Mouse (Mus musculus): ENCODE results near the gene Thbs3.

Gene Thbs3

DNA sequence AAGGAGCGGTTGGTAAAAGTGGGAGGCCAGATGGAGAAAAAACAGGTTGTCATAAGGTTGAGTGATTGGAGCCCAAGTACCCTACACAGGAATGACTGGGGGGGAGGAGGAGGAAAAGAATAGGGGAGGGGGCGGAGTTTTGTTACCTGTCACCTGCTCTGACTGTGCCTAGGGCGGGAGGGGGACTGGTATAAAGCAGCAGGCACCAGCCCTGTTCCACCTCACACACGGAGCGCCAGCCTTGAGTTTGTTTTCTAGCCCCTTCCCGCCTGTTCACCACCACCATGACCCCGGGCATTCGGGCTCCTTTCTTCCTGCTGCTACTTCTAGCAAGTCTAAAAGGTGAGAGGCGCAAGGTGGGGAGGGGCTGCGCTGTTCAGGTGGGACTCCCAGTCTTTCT is 13.9 kb downstream of the Thbs3 start, which contains the start of gene Muc1:
TSS of gene Muc1 (plus strand) at position 222 of the 400 bp plus-strand sequence.
- DNase-seq, result no peak

DNA sequence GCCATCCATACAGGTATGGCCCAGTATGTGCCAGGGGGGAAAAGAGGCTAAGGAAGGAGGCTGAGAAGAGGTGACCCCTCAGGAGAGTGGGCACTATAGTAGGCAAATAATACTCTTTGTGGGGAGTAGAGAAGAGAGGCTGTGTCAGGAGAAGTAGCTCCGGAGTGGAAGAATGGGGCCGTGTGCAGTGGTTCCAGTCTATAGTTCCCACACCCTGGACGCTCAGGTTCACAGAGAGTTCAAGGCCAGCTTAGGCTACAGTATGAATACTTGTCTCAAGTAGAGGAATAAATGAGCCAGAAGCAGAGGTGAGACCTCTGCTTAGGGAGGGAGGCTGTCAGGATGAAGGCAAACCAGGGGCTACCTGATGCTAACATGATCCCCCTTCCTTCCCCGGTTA is 14.3 kb downstream of the Thbs3 start:
- DNase-seq, result no peak

DNA sequence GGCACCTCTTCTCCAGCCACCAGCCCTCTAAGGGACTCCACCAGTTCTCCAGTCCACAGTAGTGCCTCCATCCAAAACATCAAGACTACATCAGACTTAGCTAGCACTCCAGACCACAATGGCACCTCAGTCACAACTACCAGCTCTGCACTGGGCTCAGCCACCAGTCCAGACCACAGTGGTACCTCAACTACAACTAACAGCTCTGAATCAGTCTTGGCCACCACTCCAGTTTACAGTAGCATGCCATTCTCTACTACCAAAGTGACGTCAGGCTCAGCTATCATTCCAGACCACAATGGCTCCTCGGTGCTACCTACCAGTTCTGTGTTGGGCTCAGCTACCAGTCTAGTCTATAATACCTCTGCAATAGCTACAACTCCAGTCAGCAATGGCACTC is 15.6 kb downstream of the Thbs3 start:
- DNase-seq, result no peak

DNA sequence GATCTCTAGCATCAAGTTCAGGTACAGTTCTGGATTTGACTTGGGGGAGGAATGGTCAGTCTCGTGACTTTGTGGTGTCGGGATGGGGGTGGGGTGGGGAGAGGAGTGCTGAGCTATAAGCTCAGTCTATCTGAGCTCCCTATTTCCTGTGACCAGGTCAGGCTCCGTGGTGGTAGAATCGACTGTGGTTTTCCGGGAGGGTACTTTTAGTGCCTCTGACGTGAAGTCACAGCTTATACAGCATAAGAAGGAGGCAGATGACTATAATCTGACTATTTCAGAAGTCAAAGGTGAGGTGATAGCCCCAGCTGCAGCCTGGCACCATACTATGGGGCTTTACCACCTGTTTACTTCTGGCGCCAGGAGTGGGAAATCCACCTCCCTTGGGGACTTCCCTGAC is 16.4 kb downstream of the Thbs3 start:
- DNase-seq, result no peak

DNA sequence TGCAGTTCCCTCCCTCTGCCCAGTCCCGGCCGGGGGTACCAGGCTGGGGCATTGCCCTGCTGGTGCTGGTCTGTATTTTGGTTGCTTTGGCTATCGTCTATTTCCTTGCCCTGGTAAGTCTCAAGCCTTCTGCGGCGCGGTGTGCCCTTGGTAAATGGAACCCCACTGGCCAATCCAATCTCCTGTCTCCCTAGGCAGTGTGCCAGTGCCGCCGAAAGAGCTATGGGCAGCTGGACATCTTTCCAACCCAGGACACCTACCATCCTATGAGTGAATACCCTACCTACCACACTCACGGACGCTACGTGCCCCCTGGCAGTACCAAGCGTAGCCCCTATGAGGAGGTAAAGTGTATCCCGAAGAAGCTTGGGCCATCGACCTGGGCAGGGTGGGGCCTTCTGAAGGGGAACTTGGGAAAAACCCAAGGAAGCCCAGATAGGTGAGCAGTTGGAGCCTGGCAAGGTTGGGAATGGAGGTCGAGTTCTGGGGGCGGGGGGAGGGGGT is 16.8 kb downstream of the Thbs3 start:
- DNase-seq, result no peak

DNA sequence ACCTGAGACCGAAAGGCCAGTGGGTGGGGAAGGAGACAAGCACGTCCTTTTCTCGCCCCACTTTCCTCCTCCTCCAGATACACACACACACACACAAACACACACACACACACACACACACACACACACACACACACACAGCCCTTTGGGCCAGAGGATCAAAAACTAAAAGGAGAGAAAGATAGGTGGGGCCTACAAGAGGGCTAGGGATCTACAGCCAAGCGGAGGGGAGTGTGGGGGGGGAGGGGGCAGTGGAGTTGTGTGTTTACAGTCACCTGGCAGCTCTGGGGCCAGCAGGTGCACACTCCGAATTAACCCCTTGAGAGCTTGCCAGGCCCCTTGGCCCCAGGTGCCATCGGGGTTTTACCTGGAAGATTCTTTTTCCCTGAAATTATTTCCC is 17.6 kb downstream of the Thbs3 start:
- DNase-seq, result no peak

DNA sequence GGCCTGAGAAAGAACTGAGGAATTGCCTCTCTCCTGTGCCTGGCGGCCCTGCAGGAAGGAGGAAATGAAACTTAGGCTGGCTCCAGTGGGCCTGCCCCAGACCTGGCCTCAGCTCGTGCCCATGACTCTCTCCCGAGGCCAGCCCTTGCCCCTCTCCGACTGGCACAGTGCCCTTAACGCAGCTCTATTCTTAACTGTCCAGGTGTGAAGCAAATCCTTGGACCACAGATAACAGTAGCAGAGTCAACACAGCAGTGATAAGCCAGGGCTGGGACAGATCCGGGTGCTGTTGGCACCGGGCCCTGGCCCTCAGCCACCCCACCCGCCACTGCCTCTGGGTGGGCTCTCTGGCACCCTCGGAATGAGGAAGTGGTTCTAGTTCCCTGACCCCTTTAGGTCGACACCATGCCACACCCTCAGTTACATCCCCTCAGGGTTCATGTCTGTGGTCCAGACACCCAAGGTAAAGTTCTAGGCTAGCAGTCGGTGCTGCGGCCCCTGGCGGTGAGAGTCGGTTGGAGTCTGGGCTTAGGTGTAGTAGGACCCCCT is 18.7 kb downstream of the Thbs3 start:
- peak; percentile 14 for DNase-seq

DNA sequence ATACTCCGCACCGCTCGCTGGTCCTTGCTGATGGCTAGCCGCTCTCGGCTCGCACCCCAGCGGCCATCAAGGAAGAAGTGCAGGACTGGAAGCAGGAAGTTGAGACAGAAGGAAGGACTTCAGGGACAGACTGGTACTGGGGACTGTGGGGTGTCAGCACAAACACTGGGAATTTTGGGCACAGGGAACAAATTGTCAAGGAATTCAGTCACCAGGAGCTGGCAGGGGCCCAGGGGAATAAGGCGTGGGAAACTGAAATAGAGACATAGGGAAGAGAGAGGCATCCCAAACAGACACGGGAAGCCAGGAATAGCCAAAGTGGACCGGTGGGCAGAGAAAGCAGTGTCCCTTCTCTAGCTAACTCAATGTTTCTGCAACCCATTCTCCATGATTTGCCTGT is 21.5 kb downstream of the Thbs3 start:
- no peak for DNase-seq

DNA sequence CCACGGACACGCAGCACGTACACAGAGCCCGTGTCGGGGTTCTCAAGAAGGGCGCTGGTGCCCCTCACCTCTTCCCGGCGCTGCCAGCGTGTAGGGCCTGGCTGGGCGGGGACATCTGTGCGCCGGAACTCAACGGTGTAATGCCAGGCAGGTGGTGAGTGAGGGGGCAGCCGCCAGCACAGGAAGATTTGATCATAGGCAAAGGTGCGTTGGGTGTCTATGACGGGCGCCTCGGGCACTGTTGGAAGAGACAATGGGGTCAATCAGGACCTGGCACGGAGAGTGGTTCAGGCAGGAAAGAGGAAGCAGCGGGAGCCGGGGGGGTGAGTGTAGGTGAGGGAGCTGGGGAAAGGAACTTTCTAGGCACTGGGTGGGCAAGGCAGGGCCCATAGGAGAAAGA is 22.7 kb downstream of the Thbs3 start:
- DNase-seq, result no peak

DNA sequence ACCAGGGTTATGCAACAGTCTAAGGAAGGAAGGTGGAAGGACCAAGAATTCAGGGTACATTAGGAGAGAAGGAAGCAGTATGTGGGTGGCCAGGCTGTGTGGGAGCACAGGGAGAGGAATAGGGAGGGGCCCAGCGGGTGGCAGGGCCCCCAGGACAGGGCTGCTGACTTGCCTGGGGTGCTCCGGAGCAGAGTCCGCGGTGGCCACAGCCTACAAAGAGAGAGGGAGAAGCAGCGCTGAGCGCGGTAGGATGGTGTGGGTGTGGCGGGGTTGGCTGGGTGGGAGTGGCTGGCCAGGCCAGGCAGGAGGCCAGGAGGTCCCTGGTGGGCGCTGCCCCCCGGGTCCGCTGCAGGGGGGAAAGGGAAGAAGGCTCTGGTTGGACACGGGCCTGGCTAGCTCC is 23.5 kb downstream of the Thbs3 start:
- peak; percentile 19 for DNase-seq

DNA sequence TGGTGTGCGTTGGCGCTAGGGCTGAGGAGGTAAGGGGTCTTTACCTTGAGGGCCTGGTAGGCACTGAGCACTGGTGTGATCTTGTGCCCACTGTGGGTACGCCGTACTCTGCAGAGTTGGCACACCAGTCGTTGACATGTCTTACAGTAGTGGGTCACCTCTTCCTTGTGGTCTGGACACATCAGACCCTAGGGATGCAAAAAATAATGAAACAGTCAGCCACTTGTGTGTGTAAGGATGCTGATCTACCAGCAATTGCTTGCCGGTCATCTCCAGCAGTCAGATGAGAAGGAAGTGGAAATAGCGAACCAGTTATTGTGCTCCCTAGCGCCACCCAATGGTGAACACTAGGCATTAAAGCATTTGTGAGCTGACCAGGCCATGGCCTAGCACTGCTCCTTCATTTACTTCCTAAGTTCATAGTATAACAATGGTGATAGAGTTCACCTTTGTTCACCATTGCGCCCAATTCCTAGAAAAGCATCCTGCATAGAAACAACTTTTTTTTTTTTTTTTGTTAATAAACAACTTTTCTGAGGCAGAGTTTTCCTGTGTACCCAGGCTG is 27.4 kb downstream of the Thbs3 start:
- DNase-seq, result peak; percentile 64

DNA sequence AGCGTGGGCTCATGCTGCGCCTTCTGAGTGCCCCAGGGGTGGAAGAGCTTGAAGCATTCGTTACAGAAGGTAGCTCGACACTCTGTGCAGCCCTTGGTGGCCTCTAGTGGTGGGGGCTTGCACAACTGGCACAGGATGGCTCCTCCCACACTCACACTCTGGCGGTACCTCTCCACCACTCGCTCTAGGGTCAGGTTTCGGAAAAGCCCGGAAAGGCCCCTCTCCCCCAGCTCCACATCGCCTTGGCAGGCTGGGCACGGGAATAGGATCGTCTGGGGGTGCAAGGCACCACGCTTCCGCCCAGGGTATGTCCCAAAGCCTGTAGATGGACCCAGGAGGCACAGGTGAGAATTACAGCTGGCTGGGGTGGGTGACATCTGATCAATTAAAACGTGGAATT is 28.6 kb downstream of the Thbs3 start:
- DNase-seq, result peak; percentile 55

DNA sequence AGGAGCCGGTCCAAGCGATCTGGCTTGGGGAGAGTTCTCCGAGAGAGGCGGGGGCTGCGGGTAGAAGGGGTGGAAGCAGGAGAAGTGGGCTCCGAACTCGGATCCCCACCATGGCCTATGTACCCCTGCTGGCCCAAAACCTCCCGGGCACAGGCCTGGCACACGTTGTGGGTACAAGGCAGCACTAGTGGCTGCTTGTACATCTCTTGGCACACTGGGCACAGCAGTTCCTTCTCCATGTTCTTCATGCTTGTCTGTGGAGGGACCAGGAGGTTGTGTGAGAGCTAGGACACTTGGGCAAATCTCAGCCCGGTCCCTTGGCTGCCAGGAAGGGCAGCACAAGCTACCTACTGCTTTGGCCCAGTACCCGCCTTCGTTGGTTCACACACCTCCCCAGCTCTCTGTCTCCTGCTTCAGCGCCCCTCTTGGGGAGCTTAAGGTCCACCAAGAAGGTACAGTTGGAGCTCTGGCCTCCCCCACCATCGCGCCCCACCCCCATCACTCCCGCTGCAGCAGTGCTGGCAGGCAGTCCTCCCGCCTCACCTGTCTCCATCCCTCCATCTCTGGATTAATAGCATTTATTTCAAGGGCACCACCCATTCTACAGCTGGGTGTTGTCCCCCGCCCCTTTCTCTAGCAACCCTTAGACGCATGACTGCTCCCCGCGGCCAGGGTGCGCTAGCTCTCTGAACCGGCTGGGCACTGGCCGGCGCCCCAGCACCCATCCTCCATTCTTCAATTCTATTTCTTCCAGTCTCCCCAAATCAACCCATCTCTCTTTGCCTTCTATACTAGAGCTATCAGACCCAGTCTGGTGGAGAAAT is 29.4 kb downstream of the Thbs3 start:
- DNase-seq, result peak; percentile 49

DNA sequence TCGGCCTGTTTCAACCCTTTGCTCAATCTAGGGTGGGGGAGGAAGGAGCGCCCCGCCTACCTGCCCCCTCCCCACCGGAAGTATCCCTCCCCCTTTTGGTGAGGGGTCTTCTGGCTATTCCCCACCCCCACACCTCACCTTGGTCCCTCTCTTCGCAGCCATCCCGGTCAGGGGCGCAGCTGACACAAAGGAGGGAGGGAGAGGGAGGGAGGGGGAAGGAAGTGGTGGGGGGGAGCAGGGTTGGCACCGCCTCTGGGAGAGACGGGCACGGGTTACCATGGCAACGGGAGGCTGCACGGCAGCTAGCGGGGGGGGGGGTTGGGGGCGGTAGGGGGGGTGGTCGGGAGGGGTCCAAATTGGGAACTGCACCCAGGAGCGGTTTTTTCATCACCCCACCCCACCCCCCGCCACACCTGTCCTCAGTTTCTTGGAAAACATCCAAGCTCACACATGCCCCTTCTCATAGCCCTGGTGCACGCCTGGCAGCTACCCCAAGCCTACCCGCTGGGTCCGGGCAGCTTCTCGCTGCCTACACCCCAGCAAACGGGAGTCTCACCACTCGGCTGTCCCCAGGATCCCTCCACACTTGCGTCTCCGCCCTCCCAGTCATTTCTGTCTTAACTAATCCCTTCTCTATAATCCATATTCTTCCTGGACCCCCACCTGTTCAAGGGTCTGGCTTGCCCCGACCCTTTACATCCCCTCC is 30.2 kb downstream of the Thbs3 start:
- no peak for DNase-seq

DNA sequence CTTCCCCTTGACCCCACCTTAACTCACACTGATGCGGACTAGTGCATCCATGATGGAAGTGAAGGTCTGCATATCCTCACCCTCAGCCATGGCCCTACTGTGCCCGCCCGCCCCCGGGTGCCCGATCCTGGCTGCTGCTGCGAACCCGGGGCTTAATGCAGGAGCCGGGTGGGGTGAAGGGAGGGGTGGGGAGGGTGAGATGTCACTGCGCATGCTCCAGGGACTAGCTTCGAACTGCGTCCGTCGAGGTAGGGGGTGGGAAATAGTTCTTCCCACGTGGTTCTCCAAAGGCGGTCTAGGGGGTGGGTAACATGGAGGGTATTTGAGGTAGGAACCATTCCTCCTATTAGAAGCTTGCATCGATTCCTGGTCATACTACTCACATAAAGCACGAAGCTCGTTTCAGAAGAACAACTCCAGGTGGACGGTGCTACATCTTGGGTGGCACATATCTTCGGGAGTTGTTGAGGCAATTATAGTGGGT is 30.8 kb downstream of the Thbs3 start, which contains the start of gene Krtcap2:
TSS of gene Krtcap2 (plus strand) at position 279 of the 484 bp plus-strand sequence.
- no peak for DNase-seq

DNA sequence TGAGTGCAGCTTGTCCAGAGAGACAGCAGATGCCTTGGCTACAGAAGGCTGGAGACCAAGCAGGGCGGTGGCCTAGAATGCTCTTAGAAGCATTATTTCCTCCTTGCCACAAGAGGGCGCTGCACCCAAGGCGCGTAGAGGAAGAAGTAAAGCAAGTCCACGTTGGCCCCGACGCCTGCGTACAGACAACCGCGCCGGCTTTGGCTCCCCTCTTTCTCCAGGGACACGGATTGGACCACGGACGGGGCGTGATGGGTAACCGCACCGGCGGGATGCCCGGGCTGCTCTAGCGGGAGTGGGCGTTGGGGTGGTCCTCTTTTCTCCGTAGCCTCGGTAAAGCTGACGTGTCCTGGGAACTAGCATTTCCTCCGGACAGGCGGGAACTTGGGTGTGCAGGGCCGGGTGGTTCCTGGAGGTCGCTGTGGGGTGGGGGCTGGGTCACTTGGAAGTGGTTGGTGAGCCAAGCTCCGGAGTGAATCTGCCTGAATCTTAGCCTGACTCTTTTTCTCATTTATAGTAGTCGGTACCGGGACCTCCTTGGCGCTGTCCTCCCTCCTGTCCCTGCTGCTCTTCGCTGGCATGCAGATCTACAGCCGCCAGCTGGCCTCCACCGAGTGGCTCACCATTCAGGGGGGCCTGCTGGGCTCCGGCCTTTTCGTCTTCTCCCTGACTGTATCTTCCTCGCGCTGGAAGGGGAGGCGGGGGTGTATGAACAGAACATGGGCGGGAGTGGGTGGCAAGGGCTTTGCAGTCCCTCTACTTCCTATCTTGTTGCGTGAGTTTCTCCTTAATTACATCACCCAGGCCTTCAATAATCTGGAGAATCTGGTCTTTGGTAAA is 31.5 kb downstream of the Thbs3 start, which contains the start of gene Trim46:
TSS of gene Trim46 (minus strand) at position 49 of the 840 bp plus-strand sequence.
- DNase-seq, result peak; percentile 91

DNA sequence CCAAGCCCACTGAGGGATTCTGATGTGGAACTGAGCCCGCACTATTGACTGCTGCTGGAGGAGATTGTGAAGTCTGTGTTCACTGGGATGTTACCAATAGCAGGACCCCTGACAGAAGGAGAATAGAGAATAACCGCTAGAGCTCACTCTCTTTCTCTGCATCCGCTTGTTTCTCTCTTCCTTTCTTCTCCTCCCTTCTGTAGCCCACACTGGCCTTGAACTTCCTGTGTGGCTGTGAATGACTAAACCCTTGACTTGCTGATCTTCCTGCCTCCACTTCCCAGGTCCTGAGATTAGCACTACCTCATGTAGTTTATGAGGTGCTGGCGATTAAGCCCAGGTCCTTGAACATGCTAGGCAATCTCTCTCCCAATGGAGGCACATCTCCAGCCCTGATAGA is 32.5 kb downstream of the Thbs3 start:
- DNase-seq, result no peak

DNA sequence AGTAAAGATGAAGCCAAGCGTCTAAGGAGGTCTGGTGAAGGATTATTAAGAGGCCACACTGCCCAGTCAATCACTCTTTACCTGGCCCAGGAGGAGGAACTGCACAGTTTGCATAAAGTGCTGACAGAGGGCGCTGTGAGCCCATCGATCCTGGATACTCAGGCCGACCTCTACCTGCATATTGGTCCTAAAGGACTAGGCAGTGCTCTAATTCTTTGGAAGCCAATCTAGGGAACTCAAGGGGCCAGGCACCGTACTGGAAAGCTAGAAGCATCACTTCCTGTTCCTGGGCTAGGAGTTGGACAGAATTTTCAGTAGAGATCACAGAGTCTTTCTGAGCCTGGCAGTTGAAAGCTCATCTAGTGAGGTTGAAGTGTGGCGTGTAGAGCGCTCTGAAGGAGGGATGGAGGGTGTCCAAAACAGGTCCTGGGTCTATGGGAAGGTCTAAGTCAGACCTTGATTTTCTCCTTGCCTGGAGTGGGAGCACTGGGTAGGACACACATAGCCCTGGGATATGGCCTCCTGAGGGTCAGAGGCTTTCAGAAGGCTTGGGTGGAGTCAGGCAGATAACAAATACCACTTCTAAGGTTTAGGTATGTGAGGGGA is 35.6 kb downstream of the Thbs3 start:
- DNase-seq, result peak; percentile 84

DNA sequence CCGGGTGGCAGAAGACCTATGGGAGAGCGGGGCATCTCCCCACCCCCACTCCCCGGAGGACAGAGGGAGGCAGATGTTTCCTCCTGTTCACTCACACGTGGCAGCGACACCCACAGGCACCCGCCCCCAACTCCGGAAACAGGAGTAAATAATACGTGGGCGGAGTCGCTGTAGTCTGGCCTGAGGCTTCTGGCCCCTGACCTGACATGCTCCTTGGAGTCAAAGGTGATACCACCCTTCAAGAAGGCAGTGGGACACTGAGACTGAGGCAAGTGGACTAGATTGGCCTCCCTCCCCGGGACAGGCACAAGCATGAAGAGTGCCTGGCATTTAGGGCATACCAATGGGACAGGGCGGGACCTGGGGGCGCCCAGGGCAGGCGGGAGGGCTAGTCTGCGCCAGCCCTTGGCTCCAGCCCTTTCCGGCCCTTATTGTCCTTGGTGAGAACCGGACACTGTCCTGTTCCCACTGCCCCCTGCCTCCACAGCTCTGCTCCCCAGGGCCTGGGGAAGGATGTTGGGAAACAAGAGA is 36.5 kb downstream of the Thbs3 start:
- peak; percentile 74 for DNase-seq

DNA sequence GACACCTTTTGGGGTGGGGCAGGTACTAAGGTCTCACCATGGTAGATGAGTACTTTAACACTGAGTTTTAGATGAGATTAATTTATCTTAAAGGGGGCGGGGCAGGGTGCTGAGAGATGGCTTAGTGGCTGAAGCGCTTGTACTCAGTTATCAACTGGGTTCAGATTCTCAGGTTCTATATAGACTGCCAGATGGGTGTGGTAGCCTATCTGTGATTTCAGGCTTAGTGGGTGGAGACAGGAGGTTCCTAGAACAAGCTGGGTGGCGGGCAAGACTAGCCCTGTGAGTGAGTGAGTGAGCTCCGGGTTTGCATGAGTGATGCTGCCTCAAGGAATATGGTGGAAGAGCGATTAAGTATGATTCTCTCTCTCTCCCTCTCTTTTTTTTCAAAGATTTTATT is 40.0 kb downstream of the Thbs3 start:
- DNase-seq, result no peak

DNA sequence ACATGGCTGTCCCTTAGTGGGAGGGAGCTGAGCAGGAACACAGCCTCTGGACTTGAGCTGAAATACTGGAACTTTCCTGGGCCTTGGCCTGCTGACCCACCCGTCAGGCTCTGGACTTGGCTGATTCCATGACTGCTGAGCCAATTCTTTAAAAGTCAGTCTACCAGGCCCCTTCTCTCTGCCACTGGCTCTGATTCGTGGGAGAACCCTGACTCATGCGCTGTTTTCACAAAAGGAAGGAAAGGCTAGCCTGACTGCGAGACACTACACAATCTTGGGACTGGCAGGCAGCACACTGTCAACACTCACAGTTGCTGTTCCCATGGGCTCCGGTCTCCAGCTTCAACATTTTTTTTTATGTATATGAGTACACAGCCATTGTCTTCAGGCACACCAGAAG is 41.2 kb downstream of the Thbs3 start:
- no peak for DNase-seq

DNA sequence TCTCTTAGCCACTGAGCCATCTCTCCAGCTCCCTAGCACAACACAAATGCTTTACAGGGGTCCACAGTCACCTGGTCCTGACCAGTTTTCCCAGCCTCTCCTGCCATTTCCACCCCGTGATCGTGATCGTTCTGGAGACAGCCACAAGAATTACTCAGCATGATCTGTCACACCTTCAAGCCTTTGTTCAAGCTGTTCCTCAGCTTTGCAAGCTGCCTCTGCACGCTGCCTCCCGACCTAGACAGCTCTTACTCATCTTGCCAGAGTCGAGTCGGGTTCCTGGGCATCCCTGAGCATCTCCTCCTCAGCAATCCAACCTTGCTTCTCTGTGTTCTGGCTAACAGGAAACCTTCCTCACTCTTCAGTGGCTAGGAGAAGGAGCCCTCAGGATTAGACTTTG is 44.1 kb downstream of the Thbs3 start, which contains the start of gene Dpm3:
TSS of gene Dpm3 (plus strand) at position 283 of the 400 bp plus-strand sequence.
- no peak for DNase-seq

Data from kidney, adult 18-20 months (tissue).